Mouse (Mus musculus): ENCODE results near the gene Gm14214. TPM values are rescaled to one million over a fixed set of nuclear protein-coding genes. Genes with fewer than 3 reads are reported as not detected.

Gm14214 gene
- polyA plus RNA-seq, 1 experiment from 2014 or later, result not detected

DNA sequence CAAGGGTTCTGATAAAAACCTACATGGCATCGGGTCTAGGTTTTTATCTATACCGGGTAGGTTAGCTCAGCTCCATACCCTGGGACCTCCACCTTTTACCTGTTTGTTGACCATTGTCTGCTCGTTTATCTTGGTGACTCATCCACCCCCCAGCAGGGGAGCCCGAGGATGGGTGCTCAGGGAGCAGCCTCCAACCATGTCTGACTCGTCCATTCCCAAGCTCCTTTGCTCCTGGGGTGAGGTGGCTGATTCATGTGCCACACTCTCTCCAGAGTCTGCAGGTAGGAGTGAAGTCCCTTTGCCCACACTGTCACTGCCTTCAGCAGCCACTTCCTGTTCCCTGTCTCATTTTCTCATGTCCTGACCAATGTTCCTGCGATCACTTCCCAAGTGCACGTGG is 33.8 kb downstream of the Gm14214 start:
- Histone ChIP-seq H3K27ac (no peak overlapping the region), H3K27me3 (ENCODE audit: insufficient read depth, poor library complexity, severe bottlenecking) (no peaks in the 10 kb centered on the region; the same call in 1 of the 2 replicates), H3K9me3 (no peaks in the 10 kb centered on the region), H3K4me3 (no peak overlapping the region), H3K4me1 (replicated peaks) (peaks cover 8% of the 10 kb centered on the region; the same call in 1 of the 2 replicates), H3K36me3 (no peaks in the 10 kb centered on the region)
- 86% methylated on average over 7 of the region's 7 CpGs for WGBS
- no peak for DNase-seq (ENCODE audit: low spot score)

DNA sequence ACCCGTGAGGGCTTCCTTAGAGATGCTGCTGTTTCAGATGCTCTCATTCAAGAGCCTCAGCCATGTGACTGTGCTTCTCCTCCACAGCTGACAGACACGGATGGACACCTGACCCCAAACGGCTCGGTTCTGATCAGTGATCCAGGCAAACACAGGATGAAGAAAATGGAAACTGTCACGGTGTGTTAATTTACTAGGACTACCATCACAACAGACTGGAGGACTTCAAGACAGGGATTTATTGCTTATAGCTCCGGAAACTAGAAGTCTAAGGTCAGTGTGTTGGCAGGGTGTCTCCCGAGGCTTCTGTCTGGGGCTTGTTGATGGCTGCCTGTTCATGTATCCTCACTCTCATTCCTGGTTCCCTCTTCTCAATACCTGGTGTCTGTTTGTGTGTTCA is 34.4 kb downstream of the Gm14214 start:
- H3K36me3 ChIP-seq, result no peaks in the 10 kb centered on the region
- H3K4me3 ChIP-seq, result no peak overlapping the region
- WGBS, result 70% methylated on average over 7 of the region's 7 CpGs
- H3K4me1 ChIP-seq (replicated peaks), result peaks cover 8% of the 10 kb centered on the region; the same call in 1 of the 2 replicates
- H3K27me3 ChIP-seq (ENCODE audit: insufficient read depth, poor library complexity, severe bottlenecking), result no peaks in the 10 kb centered on the region; the same call in 1 of the 2 replicates
- no peak overlapping the region for H3K27ac ChIP-seq
- no peaks in the 10 kb centered on the region for H3K9me3 ChIP-seq
- DNase-seq (ENCODE audit: low spot score), result no peak

DNA sequence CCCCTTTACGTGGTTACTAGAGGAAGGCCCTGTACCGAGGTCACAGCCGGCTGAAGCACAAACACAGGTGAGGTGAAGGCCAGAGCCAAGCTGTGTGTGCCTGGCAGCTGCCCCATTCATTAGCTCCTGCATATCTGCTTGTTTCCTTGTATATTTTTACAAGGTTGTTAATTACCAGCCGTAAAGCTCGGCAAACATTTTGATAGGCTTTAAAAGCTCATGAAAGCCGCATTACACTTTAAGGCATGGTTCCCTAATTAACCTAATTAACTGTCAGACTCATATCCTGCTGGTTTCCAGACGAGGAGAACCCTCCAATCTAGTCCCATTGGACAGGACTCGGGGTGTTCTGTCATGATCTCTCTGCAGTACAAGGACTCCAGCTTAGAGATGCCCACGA is 34.9 kb downstream of the Gm14214 start:
- H3K27ac ChIP-seq, result no peak overlapping the region
- no peaks in the 10 kb centered on the region; the same call in 1 of the 2 replicates for H3K27me3 ChIP-seq (ENCODE audit: insufficient read depth, poor library complexity, severe bottlenecking)
- DNase-seq (ENCODE audit: low spot score), result no peak
- 77% methylated on average over 9 of the region's 9 CpGs for WGBS
- H3K36me3 ChIP-seq, result no peaks in the 10 kb centered on the region
- peaks cover 8% of the 10 kb centered on the region; the same call in 1 of the 2 replicates for H3K4me1 ChIP-seq (replicated peaks)
- no peaks in the 10 kb centered on the region for H3K9me3 ChIP-seq
- no peak overlapping the region for H3K4me3 ChIP-seq

DNA sequence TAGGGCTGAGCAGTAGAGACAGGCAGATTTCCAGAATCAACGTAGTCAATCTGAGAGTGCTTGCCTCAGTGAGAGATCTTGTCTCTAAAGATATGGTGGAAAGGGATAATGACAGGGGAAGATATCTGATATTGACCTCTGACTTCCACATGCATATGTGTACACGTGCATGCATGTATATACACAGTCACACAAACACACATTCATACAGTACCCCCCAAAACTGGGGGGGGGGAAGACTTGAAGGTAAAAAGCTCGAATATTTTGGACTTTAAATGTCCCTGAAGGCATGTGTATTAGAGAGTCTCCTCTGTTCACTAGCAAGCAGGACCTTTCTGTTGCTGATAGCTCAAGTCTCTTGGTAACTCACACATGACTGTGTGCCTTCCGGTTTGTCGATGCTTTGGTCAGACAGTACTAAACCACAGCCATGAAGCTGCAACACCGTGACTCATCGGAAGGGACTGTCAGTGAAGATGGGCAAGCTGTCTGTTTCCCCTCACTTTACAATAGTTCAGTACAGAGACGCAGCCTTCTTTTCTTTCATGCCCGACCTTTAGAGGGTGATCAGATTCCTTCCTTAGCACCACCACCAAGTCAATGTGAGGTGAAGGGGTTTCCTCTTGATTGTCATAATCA is 37.2 kb downstream of the Gm14214 start:
- H3K9me3 ChIP-seq, result no peaks in the 10 kb centered on the region
- no peaks in the 10 kb centered on the region for H3K27me3 ChIP-seq (ENCODE audit: insufficient read depth, poor library complexity, severe bottlenecking)
- DNase-seq (ENCODE audit: low spot score), result no peak
- no peak overlapping the region for H3K4me3 ChIP-seq
- WGBS, result 79% methylated on average over 9 of the region's 9 CpGs
- H3K27ac ChIP-seq, result no peak overlapping the region
- H3K36me3 ChIP-seq, result no peaks in the 10 kb centered on the region
- peaks cover 8% of the 10 kb centered on the region; the same call in 1 of the 2 replicates for H3K4me1 ChIP-seq (replicated peaks)

DNA sequence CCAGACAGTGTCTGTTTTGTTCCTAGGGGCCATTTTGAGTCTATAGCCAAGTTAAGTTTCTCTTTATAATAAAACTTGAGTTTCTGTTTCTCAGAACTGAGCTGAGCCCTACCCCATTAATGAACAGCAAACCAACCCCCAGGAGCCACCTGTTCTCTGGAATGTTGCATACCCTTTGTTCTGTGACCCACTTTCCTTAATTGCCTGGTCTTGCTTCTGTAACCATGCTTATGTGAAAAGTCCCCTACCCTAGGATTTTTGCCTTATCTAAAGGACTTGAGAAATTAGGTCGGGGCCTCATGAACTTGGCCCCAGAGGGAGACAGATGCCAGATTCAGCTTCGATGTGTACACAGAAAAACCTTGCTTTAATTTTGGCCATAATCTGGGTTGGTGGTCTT is 37.9 kb downstream of the Gm14214 start:
- no peaks in the 10 kb centered on the region for H3K9me3 ChIP-seq
- WGBS, result 80% methylated on average over 2 of the region's 2 CpGs
- no peaks in the 10 kb centered on the region for H3K36me3 ChIP-seq
- H3K4me3 ChIP-seq, result no peak overlapping the region
- H3K27me3 ChIP-seq (ENCODE audit: insufficient read depth, poor library complexity, severe bottlenecking), result no peaks in the 10 kb centered on the region
- peaks cover 8% of the 10 kb centered on the region; the same call in 1 of the 2 replicates for H3K4me1 ChIP-seq (replicated peaks)
- H3K27ac ChIP-seq, result no peak overlapping the region
- DNase-seq (ENCODE audit: low spot score), result no peak

DNA sequence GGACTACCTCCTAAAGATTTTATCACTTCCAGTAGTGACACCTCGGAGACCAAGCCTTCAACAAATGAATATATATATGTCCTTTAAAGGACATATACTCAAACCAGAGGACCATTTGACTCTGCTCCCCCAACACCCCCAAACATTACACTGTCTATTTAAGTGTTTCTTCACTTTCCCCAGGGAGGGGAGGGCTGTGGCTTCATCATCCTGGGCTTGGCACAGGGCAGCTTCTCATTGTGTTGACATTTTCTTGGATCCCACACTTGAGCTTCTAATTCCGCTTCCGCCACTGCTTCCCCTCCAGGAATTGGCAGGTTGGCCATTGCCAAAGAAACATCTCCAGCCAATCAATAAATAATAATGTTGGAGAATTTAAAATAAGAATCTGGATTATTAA is 39.0 kb downstream of the Gm14214 start:
- Histone ChIP-seq H3K4me1 (replicated peaks) (peaks cover 8% of the 10 kb centered on the region; the same call in 1 of the 2 replicates), H3K9me3 (no peaks in the 10 kb centered on the region), H3K27ac (no peak overlapping the region), H3K4me3 (no peak overlapping the region), H3K27me3 (ENCODE audit: insufficient read depth, poor library complexity, severe bottlenecking) (no peaks in the 10 kb centered on the region), H3K36me3 (no peaks in the 10 kb centered on the region)
- 93% methylated on average over 3 of the region's 3 CpGs for WGBS
- DNase-seq (ENCODE audit: low spot score), result no peak

DNA sequence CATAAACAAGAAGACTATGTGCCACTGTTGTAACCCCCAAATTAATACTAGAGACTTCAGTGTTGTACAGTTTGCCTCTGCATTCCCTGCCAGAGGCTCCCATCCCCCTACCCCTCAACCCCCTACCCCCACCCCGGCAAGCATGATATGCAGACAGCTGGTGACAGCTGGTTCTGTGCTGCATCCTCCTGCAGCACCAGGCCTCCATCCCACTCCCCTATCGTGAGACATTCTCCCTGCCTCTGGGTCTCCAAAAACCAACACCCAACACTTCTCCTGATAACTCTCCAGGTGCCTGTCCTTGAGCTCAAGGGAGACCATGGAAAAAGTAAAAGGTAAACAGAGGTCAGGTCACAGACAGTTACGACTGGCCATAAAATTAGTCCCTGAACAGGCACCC is 40.1 kb downstream of the Gm14214 start:
- no peak for DNase-seq (ENCODE audit: low spot score)
- H3K27ac ChIP-seq, result no peak overlapping the region
- WGBS, result 61% methylated on average over 3 of the region's 3 CpGs
- no peaks in the 10 kb centered on the region for H3K9me3 ChIP-seq
- H3K4me3 ChIP-seq, result no peak overlapping the region
- H3K4me1 ChIP-seq (replicated peaks), result peaks cover 15% of the 10 kb centered on the region
- H3K36me3 ChIP-seq, result no peaks in the 10 kb centered on the region
- no peaks in the 10 kb centered on the region for H3K27me3 ChIP-seq (ENCODE audit: insufficient read depth, poor library complexity, severe bottlenecking)

DNA sequence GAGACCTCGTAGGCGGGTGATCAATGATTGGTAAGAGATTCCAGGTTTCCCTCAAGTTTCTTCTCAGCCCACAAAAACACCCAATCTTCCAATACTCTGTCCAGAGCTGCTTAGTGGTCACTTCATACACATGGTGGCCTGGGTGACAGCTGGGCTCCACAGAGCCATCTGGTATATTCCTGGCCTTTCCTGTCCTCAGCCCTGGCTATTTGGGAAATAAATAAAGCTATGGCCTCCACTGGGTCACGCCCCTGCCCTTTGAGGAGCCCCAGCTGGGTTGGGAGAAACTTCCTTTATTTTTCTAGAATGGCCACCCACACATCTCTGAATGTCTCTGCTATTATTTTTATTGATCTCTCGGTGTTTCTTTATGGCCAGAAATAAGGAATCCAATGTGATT is 46.4 kb downstream of the Gm14214 start:
- 81% methylated on average over 4 of the region's 4 CpGs for WGBS
- peaks cover 16% of the 10 kb centered on the region; the same call in 1 of the 2 replicates for H3K4me1 ChIP-seq (replicated peaks)
- no peak overlapping the region for H3K4me3 ChIP-seq
- no peaks in the 10 kb centered on the region for H3K36me3 ChIP-seq
- DNase-seq (ENCODE audit: low spot score), result no peak
- H3K27me3 ChIP-seq (ENCODE audit: insufficient read depth, poor library complexity, severe bottlenecking), result no peaks in the 10 kb centered on the region
- H3K27ac ChIP-seq, result no peak overlapping the region
- H3K9me3 ChIP-seq, result no peaks in the 10 kb centered on the region

DNA sequence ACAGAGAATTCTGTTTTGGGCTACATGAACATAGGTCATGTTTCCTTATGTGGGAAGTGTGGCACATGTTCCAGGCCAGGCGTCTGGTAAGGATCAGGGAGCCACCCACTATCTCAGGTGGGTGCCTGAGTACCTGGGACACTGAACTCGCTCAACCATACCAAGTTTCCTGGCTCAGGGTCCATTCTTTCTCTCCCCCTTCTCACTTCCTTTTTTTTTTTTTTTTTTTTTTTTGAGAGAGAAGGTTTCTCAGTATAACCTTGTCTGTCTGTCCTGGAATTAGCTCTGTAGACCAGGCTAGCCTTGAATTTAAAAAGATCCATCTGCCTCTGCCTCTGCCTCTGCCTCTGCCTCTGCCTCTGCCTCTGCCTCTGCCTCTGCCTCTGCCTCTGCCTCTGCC is 49.5 kb downstream of the Gm14214 start:
- Histone ChIP-seq H3K27me3 (ENCODE audit: insufficient read depth, poor library complexity, severe bottlenecking) (no peaks in the 10 kb centered on the region), H3K36me3 (no peaks in the 10 kb centered on the region), H3K4me1 (replicated peaks) (peaks cover 12% of the 10 kb centered on the region; the same call in 1 of the 2 replicates), H3K27ac (no peak overlapping the region), H3K9me3 (no peaks in the 10 kb centered on the region), H3K4me3 (no peak overlapping the region)
- DNase-seq (ENCODE audit: low spot score), result no peak
- 78% methylated on average over 2 of the region's 2 CpGs for WGBS

Other genes starting within 250 kb of the Gm14214 start
- 9.5 and 10.0 TPM in 2 replicates for gene 1700003F12Rik, start 222.9 kb downstream of the Gm14214 start, polyA plus RNA-seq (2016; fragmentation: Nextera tagmentation; extraction: Ambion mirVana)
- gene Actl10, start 218.3 kb downstream of the Gm14214 start, polyA plus RNA-seq (2016; fragmentation: Nextera tagmentation; extraction: Ambion mirVana), result 0.60 and 1.3 TPM in 2 replicates
- 9.8 and 16.0 TPM in 2 replicates for gene Necab3, start 211.1 kb downstream of the Gm14214 start, polyA plus RNA-seq (2016; fragmentation: Nextera tagmentation; extraction: Ambion mirVana)
- gene E2f1, start 200.1 kb downstream of the Gm14214 start, polyA plus RNA-seq (2016; fragmentation: Nextera tagmentation; extraction: Ambion mirVana), result 41.4 and 43.8 TPM in 2 replicates
- 14.5 and 16.9 TPM in 2 replicates for gene Pxmp4, start 166.3 kb downstream of the Gm14214 start, polyA plus RNA-seq (2016; fragmentation: Nextera tagmentation; extraction: Ambion mirVana)
- gene Zfp341, start 156.7 kb downstream of the Gm14214 start, polyA plus RNA-seq (2016; fragmentation: Nextera tagmentation; extraction: Ambion mirVana), result 1.3 and 1.4 TPM in 2 replicates
- gene 4930519P11Rik, start 156.6 kb downstream of the Gm14214 start, polyA plus RNA-seq (2016; fragmentation: Nextera tagmentation; extraction: Ambion mirVana), result 0.36 TPM in 1 of 2 replicates, not detected in the other
- gene Chmp4b, start 118.3 kb downstream of the Gm14214 start, polyA plus RNA-seq (2016; fragmentation: Nextera tagmentation; extraction: Ambion mirVana), result 13.3 and 18.1 TPM in 2 replicates
- 52.8 and 77.6 TPM in 2 replicates for gene Raly, start 21.1 kb upstream of the Gm14214 start, polyA plus RNA-seq (2016; fragmentation: Nextera tagmentation; extraction: Ambion mirVana)
- 1.0 and 1.7 TPM in 2 replicates for gene a, start 21.4 kb upstream of the Gm14214 start, polyA plus RNA-seq (2016; fragmentation: Nextera tagmentation; extraction: Ambion mirVana)
- gene Eif2s2, start 122.9 kb upstream of the Gm14214 start, polyA plus RNA-seq (2016; fragmentation: Nextera tagmentation; extraction: Ambion mirVana), result 74.1 and 109 TPM in 2 replicates
- gene Gm14226, start 248.2 kb upstream of the Gm14214 start, polyA plus RNA-seq (2016; fragmentation: Nextera tagmentation; extraction: Ambion mirVana), result 0.14 and 0.31 TPM in 2 replicates